Mouse (Mus musculus) embryonic facial prominence, embryonic 13.5 days (tissue): ENCODE results near the gene Fxyd3. TPM values are rescaled to one million over a fixed set of nuclear protein-coding genes. Genes with fewer than 3 reads are reported as not detected.

ENCODE experiments used
- ATAC-seq: fragments of 200-750 bp; cut with Nextera tagmentation; 2 replicates; pipeline ENCODE4 v1.8.0; 2017; ENCODE audit warnings: low read depth; ENCODE audit not compliant: insufficient number of reproducible peaks, insufficient read depth, low FRiP score, low TSS enrichment
- H3K27ac ChIP-seq: fragments of 300-500 bp; sonication (generic); 2 replicates; pipeline ENCODE4 v1.5.1; 2015; ENCODE audit warnings: moderate library complexity, mild to moderate bottlenecking, inconsistent platforms
- H3K27me3 ChIP-seq: fragments of 300-500 bp; sonication (generic); 2 replicates; pipeline ENCODE4 v1.6.1; 2015; ENCODE audit warnings: mild to moderate bottlenecking, inconsistent platforms
- H3K36me3 ChIP-seq: fragments of 300-500 bp; sonication (generic); 2 replicates; pipeline ENCODE4 v1.6.1; 2015; ENCODE audit warnings: mild to moderate bottlenecking, inconsistent platforms
- H3K4me1 ChIP-seq: fragments of 300-500 bp; sonication (generic); 2 replicates; pipeline ENCODE4 v1.6.1; 2015; ENCODE audit warnings: inconsistent platforms
- H3K4me2 ChIP-seq: fragments of 300-500 bp; sonication (generic); 2 replicates; pipeline ENCODE4 v1.6.1; 2015; ENCODE audit warnings: moderate library complexity, mild to moderate bottlenecking, inconsistent platforms
- H3K4me3 ChIP-seq: fragments of 300-500 bp; sonication (generic); 2 replicates; pipeline ENCODE4 v1.5.1; 2015; ENCODE audit warnings: mild to moderate bottlenecking, inconsistent platforms
- H3K9ac ChIP-seq: fragments of 300-500 bp; sonication (generic); 2 replicates; pipeline ENCODE4 v1.6.1; 2015; ENCODE audit warnings: mild to moderate bottlenecking, inconsistent platforms
- H3K9me3 ChIP-seq: fragments of 300-500 bp; sonication (generic); 2 replicates; pipeline ENCODE4 v1.6.1; 2016; ENCODE audit warnings: inconsistent platforms
- WGBS: fragments of 180-500 bp; shearing (Covaris S2); methylation state at CpG from one replicate; pipeline ENCODE4 v1.1.7; 2015; ENCODE audit warnings: mixed read lengths; 5-methylcytosine and 5-hydroxymethylcytosine counted together
- polyA plus RNA-seq: library from polyadenylated mRNA; unstranded; fragments of >200 nt; fragmentation: Nextera tagmentation; extraction: Ambion mirVana; gene quantifications from 2 replicates; pipeline ENCODE4 v1.2.1, GENCODE M21; 2015

Gene Fxyd3
- polyA plus RNA-seq, 1 experiment from 2014 or later = 55.9 TPM

- Histone ChIP-seq H3K27me3 (no peaks in the 10 kb centered on the region), H3K4me3 (no peak overlapping the region), H3K36me3 (no peaks in the 10 kb centered on the region), H3K4me2 (no peak overlapping the region), H3K9ac (no peak overlapping the region), H3K27ac (no peak overlapping the region), H3K4me1 (peaks cover 24% of the 10 kb centered on the region), H3K9me3 (no peaks in the 10 kb centered on the region)
- WGBS = 85% methylated on average over 14 of the region's 14 CpGs
- ATAC-seq = no peak
These were observed 7.0 kb downstream of the Fxyd3 start for GRCm38 (mm10) chr7:31069491-31069890.

DNA sequence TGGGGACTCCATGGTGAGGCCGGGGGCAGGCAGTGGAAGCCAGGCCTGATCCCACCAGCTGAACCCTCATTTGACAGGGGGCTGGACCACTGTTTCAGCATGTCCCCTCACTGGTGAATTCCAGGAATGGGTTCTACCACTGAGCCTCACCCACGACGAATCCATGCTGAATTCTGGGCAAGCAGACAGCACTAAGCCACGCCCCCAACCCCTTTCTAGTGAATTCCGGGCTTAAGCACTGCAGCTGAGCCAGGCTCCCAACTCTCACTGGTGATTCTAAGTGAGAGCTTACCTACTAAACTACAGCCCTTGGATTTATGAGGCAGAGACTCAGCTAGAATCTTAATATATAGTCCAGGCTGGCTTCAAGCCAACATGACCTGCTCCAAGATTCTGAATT lies 8.7 kb downstream of the Fxyd3 start:
- 29% methylated on average over 5 of the region's 5 CpGs for WGBS
- Histone ChIP-seq H3K4me2 (no peak overlapping the region), H3K27me3 (no peaks in the 10 kb centered on the region), H3K9me3 (no peaks in the 10 kb centered on the region), H3K27ac (0 out of 2 replicates have a peak overlapping the region, but pooled peaks have one; percentile 44), H3K36me3 (no peaks in the 10 kb centered on the region), H3K4me3 (no peak overlapping the region), H3K9ac (no peak overlapping the region), H3K4me1 (peaks cover 24% of the 10 kb centered on the region)
- ATAC-seq = peak; percentile 33; the same call in 1 of the 2 replicates

- H3K9ac ChIP-seq = no peak overlapping the region
- WGBS = 86% methylated on average over 12 of the region's 12 CpGs
These were observed 13.4 kb downstream of the Fxyd3 start for GRCm38 (mm10) chr7:31063074-31063560.

GRCm38 (mm10) chr7:31060621-31061010 lies 15.9 kb downstream of the Fxyd3 start:
- H3K4me3 ChIP-seq = no peak overlapping the region
- peaks cover 7% of the 10 kb centered on the region; the same call in 1 of the 2 replicates for H3K4me1 ChIP-seq
- H3K27ac ChIP-seq = no peak overlapping the region
- no peak overlapping the region for H3K9ac ChIP-seq
- no peaks in the 10 kb centered on the region for H3K27me3 ChIP-seq
- ATAC-seq = no peak
- H3K4me2 ChIP-seq = no peak overlapping the region
- H3K36me3 ChIP-seq = no peaks in the 10 kb centered on the region
- 86% methylated on average over 7 of the region's 7 CpGs for WGBS
- H3K9me3 ChIP-seq = no peaks in the 10 kb centered on the region

More at GRCm38 (mm10) chr7:31063074-31063560, 13.4 kb downstream of the Fxyd3 start:
- no peaks in the 10 kb centered on the region for H3K36me3 ChIP-seq
- peaks cover 9% of the 10 kb centered on the region for H3K4me1 ChIP-seq
- H3K9me3 ChIP-seq = no peaks in the 10 kb centered on the region
- no peak for ATAC-seq
- no peak overlapping the region for H3K4me3 ChIP-seq
- H3K27ac ChIP-seq = no peak overlapping the region
- H3K27me3 ChIP-seq = no peaks in the 10 kb centered on the region
- no peak overlapping the region for H3K4me2 ChIP-seq

- Histone ChIP-seq H3K4me3 (no peak overlapping the region), H3K4me2 (no peak overlapping the region), H3K4me1 (peaks cover 11% of the 10 kb centered on the region), H3K27me3 (no peaks in the 10 kb centered on the region), H3K36me3 (no peaks in the 10 kb centered on the region), H3K27ac (no peak overlapping the region), H3K9me3 (no peaks in the 10 kb centered on the region), H3K9ac (0 out of 2 replicates have a peak overlapping the region, but pooled peaks have one; percentile 16)
- WGBS = 60% methylated on average over 11 of the region's 11 CpGs
- no peak for ATAC-seq
These were observed 16.4 kb downstream of the Fxyd3 start for GRCm38 (mm10) chr7:31059919-31060620.

GRCm38 (mm10) chr7:31059108-31059507 lies 17.4 kb downstream of the Fxyd3 start, which contains the start of gene Lgi4:
Lgi4 (plus strand) TSS chr7:31059342.
- H3K9ac ChIP-seq = 0 out of 2 replicates have a peak within 1 kb of the TSS, but pooled peaks have one; percentile 16
- no peaks in the 10 kb centered on the region for H3K9me3 ChIP-seq
- no peak within 1 kb of the TSS for H3K4me3 ChIP-seq
- H3K4me2 ChIP-seq = no peak within 1 kb of the TSS
- peaks cover 21% of the 10 kb centered on the region for H3K4me1 ChIP-seq
- H3K27me3 ChIP-seq = peaks cover 4% of the 10 kb centered on the region
- H3K36me3 ChIP-seq = no peaks in the 10 kb centered on the region
- no peak for ATAC-seq
- no peak within 1 kb of the TSS for H3K27ac ChIP-seq
- WGBS = 1% methylated on average over 2 of the region's 2 CpGs

DNA sequence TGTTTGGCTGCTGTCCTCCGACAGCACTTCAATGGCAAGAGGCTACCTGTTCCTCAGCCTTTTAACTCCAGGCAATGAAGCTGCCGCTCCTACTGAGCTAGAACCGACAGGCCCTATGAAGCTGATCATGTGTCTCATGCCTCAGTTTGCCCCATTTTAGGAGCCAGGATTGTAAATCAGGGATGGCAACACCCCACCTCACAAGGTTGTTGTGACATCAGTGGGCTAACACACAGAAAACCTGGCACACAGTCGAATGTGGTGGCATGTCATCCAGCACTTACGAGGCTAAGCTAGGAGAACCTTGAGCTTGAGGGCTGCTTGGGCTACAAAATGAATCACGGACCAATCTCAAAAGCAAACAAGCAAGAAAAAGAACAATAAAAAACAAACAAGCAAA lies 18.3 kb downstream of the Fxyd3 start:
- 81% methylated on average over 6 of the region's 6 CpGs for WGBS
- H3K9ac ChIP-seq = no peak overlapping the region
- peaks cover 13% of the 10 kb centered on the region for H3K27me3 ChIP-seq
- no peaks in the 10 kb centered on the region for H3K36me3 ChIP-seq
- no peaks in the 10 kb centered on the region for H3K9me3 ChIP-seq
- H3K27ac ChIP-seq = no peak overlapping the region
- no peak for ATAC-seq
- H3K4me2 ChIP-seq = no peak overlapping the region
- peaks cover 30% of the 10 kb centered on the region for H3K4me1 ChIP-seq
- H3K4me3 ChIP-seq = no peak overlapping the region

DNA sequence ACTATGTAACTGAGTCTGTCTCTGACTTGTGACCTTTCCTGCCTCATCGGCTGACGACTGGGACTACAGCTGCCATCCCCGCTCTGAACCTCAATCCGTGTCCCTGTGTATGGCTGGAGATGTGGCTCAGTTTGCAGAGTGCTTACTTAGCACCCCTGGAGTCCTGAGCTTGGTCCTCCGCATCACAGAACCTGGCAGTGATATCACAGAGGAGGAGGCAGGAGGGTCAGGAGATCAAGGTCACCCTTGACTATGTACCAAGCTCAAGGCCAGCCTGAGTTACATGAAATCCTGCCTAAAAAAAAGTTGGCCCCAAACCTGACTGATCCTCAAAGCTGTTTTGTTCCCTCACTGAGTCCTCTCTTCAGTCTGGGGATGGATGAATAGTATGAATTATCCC lies 18.8 kb downstream of the Fxyd3 start:
- no peak overlapping the region for H3K9ac ChIP-seq
- no peaks in the 10 kb centered on the region for H3K9me3 ChIP-seq
- peaks cover 35% of the 10 kb centered on the region for H3K4me1 ChIP-seq
- WGBS = 71% methylated on average over 5 of the region's 5 CpGs
- H3K27me3 ChIP-seq = peaks cover 18% of the 10 kb centered on the region
- no peak for ATAC-seq
- no peak overlapping the region for H3K4me2 ChIP-seq
- no peak overlapping the region for H3K27ac ChIP-seq
- no peak overlapping the region for H3K4me3 ChIP-seq
- no peaks in the 10 kb centered on the region for H3K36me3 ChIP-seq

- Histone ChIP-seq H3K27ac (peak within 1 kb of the TSS; percentile 72), H3K4me3 (no peak within 1 kb of the TSS), H3K36me3 (no peaks in the 10 kb centered on the region), H3K27me3 (peaks cover 25% of the 10 kb centered on the region), H3K9me3 (no peaks in the 10 kb centered on the region), H3K4me1 (peaks cover 41% of the 10 kb centered on the region), H3K9ac (no peak within 1 kb of the TSS), H3K4me2 (0 out of 2 replicates have a peak within 1 kb of the TSS, but pooled peaks have one; percentile 59)
- WGBS = 65% methylated on average over 2 of the region's 2 CpGs
- no peak for ATAC-seq
These were observed 19.4 kb downstream of the Fxyd3 start, which contains the start of gene Fxyd1 for GRCm38 (mm10) chr7:31057071-31057470. Fxyd1 (minus strand) TSS chr7:31057199.

GRCm38 (mm10) chr7:31056448-31056847 lies 20.1 kb downstream of the Fxyd3 start:
- Histone ChIP-seq H3K9ac (no peak overlapping the region), H3K4me1 (peaks cover 48% of the 10 kb centered on the region), H3K27me3 (peaks cover 31% of the 10 kb centered on the region), H3K36me3 (no peaks in the 10 kb centered on the region), H3K9me3 (no peaks in the 10 kb centered on the region), H3K27ac (no peak overlapping the region), H3K4me2 (no peak overlapping the region), H3K4me3 (no peak overlapping the region)
- ATAC-seq = no peak
- 67% methylated on average over 7 of the region's 7 CpGs for WGBS

- H3K27ac ChIP-seq = peak overlapping the region; percentile 72
These were observed 20.6 kb downstream of the Fxyd3 start for GRCm38 (mm10) chr7:31055883-31056282.

GRCm38 (mm10) chr7:31055354-31055824 lies 21.1 kb downstream of the Fxyd3 start:
- ATAC-seq = peak; percentile 71
- H3K4me3 ChIP-seq = peak overlapping the region; percentile 29
- WGBS = 8% methylated on average over 10 of the region's 10 CpGs
- no peaks in the 10 kb centered on the region for H3K9me3 ChIP-seq
- no peaks in the 10 kb centered on the region for H3K36me3 ChIP-seq
- peak overlapping the region; percentile 52 for H3K9ac ChIP-seq
- H3K27ac ChIP-seq = peak overlapping the region; percentile 72; the same call in 1 of the 2 replicates
- H3K27me3 ChIP-seq = peaks cover 41% of the 10 kb centered on the region
- H3K4me2 ChIP-seq = peak overlapping the region; percentile 59
- H3K4me1 ChIP-seq = peaks cover 58% of the 10 kb centered on the region

More at GRCm38 (mm10) chr7:31055883-31056282, 20.6 kb downstream of the Fxyd3 start:
- Histone ChIP-seq H3K36me3 (no peaks in the 10 kb centered on the region), H3K27me3 (peaks cover 36% of the 10 kb centered on the region), H3K9ac (no peak overlapping the region), H3K9me3 (no peaks in the 10 kb centered on the region), H3K4me3 (no peak overlapping the region), H3K4me1 (peaks cover 53% of the 10 kb centered on the region), H3K4me2 (peak overlapping the region; percentile 59; the same call in 1 of the 2 replicates)
- ATAC-seq = no peak
- WGBS = 27% methylated on average over 3 of the region's 4 CpGs
